Mouse (Mus musculus) megakaryocyte, embryonic 14.5 days (primary cell): Measurements from ENCODE around the gene Eya2.

Experiments used
- FLI1 ChIP-seq: IDR thresholded peaks from 2 replicates; pipeline ENCODE4 v1.6.1; 2012; ENCODE audit warnings: low read length, inconsistent platforms, mixed read lengths
- GATA1 ChIP-seq: IDR thresholded peaks from 3 replicates; pipeline ENCODE4 v1.6.1; 2012; ENCODE audit warnings: mixed read lengths, low read length, inconsistent platforms, borderline replicate concordance

DNA sequence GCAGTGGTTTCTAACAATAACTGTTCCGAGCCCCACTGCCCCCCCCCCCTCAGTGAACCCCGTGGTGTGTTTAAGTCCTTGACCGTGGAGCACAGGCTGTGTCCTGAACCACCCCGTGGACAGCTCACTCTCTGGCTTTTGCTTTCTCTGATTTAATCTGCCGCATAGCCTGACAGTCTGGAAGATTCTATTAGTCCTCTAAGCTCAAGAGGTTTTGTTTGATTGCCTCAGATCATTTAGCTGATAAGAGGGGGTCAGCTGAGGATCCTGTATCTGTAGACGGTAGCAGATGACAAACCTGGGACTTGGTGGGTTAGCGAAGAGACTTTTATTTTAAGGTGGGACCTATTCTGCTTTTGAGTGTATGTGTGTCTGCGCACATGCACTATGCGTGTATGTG is 59.3 kb downstream of the Eya2 start:
- TF ChIP-seq GATA1 (no peak), FLI1 (no peak)
